ENCODE assay signal across 8 mouse cellular contexts in genomic region chr5:124438229-124438628, GRCm38 (mm10). TPM values are rescaled to one million over a fixed set of nuclear protein-coding genes. Genes with fewer than 3 reads are reported as not detected.
DNase-seq lines count a peak whose midpoint lies in the region; ATAC-seq and TF ChIP-seq lines count a peak whose summit lies in the region.

No protein-coding gene starts in this region.

- DNase-seq in midbrain, embryonic 10.5 days (ENCODE audit: low spot score), result no peak
- DNase-seq in liver, embryonic 14.5 days (ENCODE audit: low read depth in 3 of 3, low spot score in 3 of 3), result peak in 2 of 3 experiments; percentile 31
- DNase-seq in thymus, adult 2 months, result peak; percentile 57
- DNase-seq in c-Kit-positive CD71-positive TER-119-positive erythroid progenitor cells, embryonic 14.5 days (ENCODE audit: low spot score), result no peak
- DNase-seq in cerebellum, postnatal 25 days, result no peak
- no peak for DNase-seq in layer of hippocampus, adult 11-12 months (ENCODE audit: low spot score)

- TF ChIP-seq CTCF in liver, embryonic 14.5 days (IDR thresholded peaks at IDR 0.05; ENCODE audit: low read depth), result peak; percentile 65
- TF ChIP-seq CTCF in thymus, adult 2 months (IDR thresholded peaks at IDR 0.05; ENCODE audit: borderline replicate concordance, control insufficient read depth, extremely low read depth, insufficient read depth, low read length, poor library complexity), result no peak

- no peak for TF ChIP-seq EP300 in liver, embryonic 14.5 days (IDR thresholded peaks at IDR 0.05; ENCODE audit: low read depth)

- H3K4me3 ChIP-seq in midbrain, embryonic 10.5 days, result peak overlapping the region; percentile 87; the same call in 1 of the 2 replicates
- no peak overlapping the region for H3K4me3 ChIP-seq in midbrain, embryonic 13.5 days (replicated peaks)
- H3K4me3 ChIP-seq in liver, embryonic 14.5 days (ENCODE audit: insufficient read depth in 1 of 2, low read depth in 2 of 2, low read length in 2 of 2), result no peak overlapping the region; a peak in 1 of 4 replicates
- no peak overlapping the region for H3K4me3 ChIP-seq in thymus, adult 2 months (ENCODE audit: control insufficient read depth, insufficient read depth, low read length)

- no peak for ATAC-seq in midbrain, embryonic 13.5 days
- ATAC-seq in granulocyte monocyte progenitor cell, adult 5-6 weeks (replicated peaks; ENCODE audit: poor library complexity, severe bottlenecking), result peak; percentile 15
- ATAC-seq in liver, embryonic 14.5 days (ENCODE audit: insufficient read depth), result no peak

- no peak overlapping the region for H3K9ac ChIP-seq in midbrain, embryonic 13.5 days (replicated peaks)
- H3K9ac ChIP-seq in liver, embryonic 14.5 days (replicated peaks), result no peak overlapping the region; the same call in 1 of the 2 replicates

- peaks cover 24% of the 10 kb centered on the region for H3K4me1 ChIP-seq in midbrain, embryonic 10.5 days
- peaks cover 15% of the 10 kb centered on the region for H3K4me1 ChIP-seq in midbrain, embryonic 13.5 days (replicated peaks)
- peaks cover 20 to 24% of the 10 kb centered on the region in 2 experiments for H3K4me1 ChIP-seq in liver, embryonic 14.5 days (replicated peaks; ENCODE audit: control insufficient read depth in 2 of 2, insufficient read depth in 2 of 2, low read length in 1 of 2)
- H3K4me1 ChIP-seq in thymus, adult 2 months (replicated peaks; ENCODE audit: control insufficient read depth, insufficient read depth, low read length), result peaks cover 10% of the 10 kb centered on the region

- H3K36me3 ChIP-seq in midbrain, embryonic 10.5 days, result peaks cover 8% of the 10 kb centered on the region; the same call in 1 of the 2 replicates
- no peaks in the 10 kb centered on the region for H3K36me3 ChIP-seq in midbrain, embryonic 13.5 days
- H3K36me3 ChIP-seq in liver, embryonic 14.5 days (replicated peaks; ENCODE audit: control insufficient read depth, insufficient read depth, low read depth), result peaks cover 2% of the 10 kb centered on the region
- no peaks in the 10 kb centered on the region for H3K36me3 ChIP-seq in thymus, adult 2 months (ENCODE audit: control insufficient read depth, insufficient read depth, low read length)

- no peak for TF ChIP-seq POLR2A in thymus, adult 2 months (IDR thresholded peaks at IDR 0.05; ENCODE audit: control insufficient read depth, extremely low read depth, insufficient read depth, low read length, poor library complexity)

- H3K9me3 ChIP-seq in midbrain, embryonic 10.5 days (replicated peaks), result no peaks in the 10 kb centered on the region
- H3K9me3 ChIP-seq in midbrain, embryonic 13.5 days, result no peaks in the 10 kb centered on the region
- no peaks in the 10 kb centered on the region for H3K9me3 ChIP-seq in liver, embryonic 14.5 days (ENCODE audit: control insufficient read depth, low read length)

- no peaks in the 10 kb centered on the region for H3K27me3 ChIP-seq in midbrain, embryonic 10.5 days (ENCODE audit: low read depth, poor library complexity, severe bottlenecking)
- no peaks in the 10 kb centered on the region for H3K27me3 ChIP-seq in midbrain, embryonic 13.5 days
- no peaks in the 10 kb centered on the region for H3K27me3 ChIP-seq in liver, embryonic 14.5 days (ENCODE audit: control insufficient read depth, insufficient read depth, low read length)
- H3K27me3 ChIP-seq in thymus, adult 2 months (ENCODE audit: control insufficient read depth, insufficient read depth, low read length), result no peaks in the 10 kb centered on the region

- WGBS in midbrain, embryonic 10.5 days, result 90% methylated on average over 5 of the region's 5 CpGs
- WGBS in midbrain, embryonic 13.5 days, result 93% methylated on average over 5 of the region's 5 CpGs
- WGBS in liver, embryonic 14.5 days (ENCODE audit: insufficient replicate concordance), result 67% methylated on average over 5 of the region's 5 CpGs
- 48% methylated on average over 5 of the region's 5 CpGs for WGBS in thymus, adult 2 months

- no peak overlapping the region for H3K4me2 ChIP-seq in midbrain, embryonic 13.5 days (replicated peaks)
- H3K4me2 ChIP-seq in liver, embryonic 14.5 days (ENCODE audit: low read depth), result peak overlapping the region; percentile 74

- no peak overlapping the region for H3K27ac ChIP-seq in midbrain, embryonic 10.5 days (replicated peaks)
- no peak overlapping the region for H3K27ac ChIP-seq in midbrain, embryonic 13.5 days
- H3K27ac ChIP-seq in liver, embryonic 14.5 days, result peak overlapping the region; percentile 7; the same call in 1 of the 2 replicates
- peak overlapping the region; percentile 35 for H3K27ac ChIP-seq in thymus, adult 2 months (ENCODE audit: control insufficient read depth, insufficient read depth, low read length)

RNA-seq across cellular contexts. Expression of gene Kmt5a, which starts 1.5 kb away (rescaled TPM):
- 36.3 and 37.5 TPM in 2 replicates for polyA plus RNA-seq in midbrain, embryonic 10.5 days (2016; fragmentation: Nextera tagmentation; extraction: Ambion mirVana)
- polyA plus RNA-seq in midbrain, embryonic 13.5 days (2015; fragmentation: Nextera tagmentation; extraction: Ambion mirVana), result 20.4 and 23.6 TPM in 2 replicates
- 210 and 216 TPM in 2 replicates for total RNA-seq in granulocyte monocyte progenitor cell, adult 5-6 weeks (2014; fragmentation: Nextera tagmentation)
- 112 and 163 TPM in 2 replicates for total RNA-seq in granulocyte monocyte progenitor cell, adult 5-6 weeks (2017)
- 47.6 and 58.6 TPM in 2 replicates for polyA plus RNA-seq in liver, embryonic 14.5 days (2012; rRNA removed)
- polyA plus RNA-seq in liver, embryonic 14.5 days (2014; fragmentation: Nextera tagmentation; extraction: Ambion mirVana), result 51.8 and 68.8 TPM in 2 replicates
- polyA plus RNA-seq in thymus, adult 2 months (2012; rRNA removed), result 76.5 and 92.5 TPM in 2 replicates

RNA-seq across cellular contexts. Expression of gene Sbno1, which starts 12.4 kb away (rescaled TPM):
- 90.3 and 94.8 TPM in 2 replicates for polyA plus RNA-seq in midbrain, embryonic 10.5 days (2016; fragmentation: Nextera tagmentation; extraction: Ambion mirVana)
- polyA plus RNA-seq in midbrain, embryonic 13.5 days (2015; fragmentation: Nextera tagmentation; extraction: Ambion mirVana), result 116 and 118 TPM in 2 replicates
- 130 and 135 TPM in 2 replicates for total RNA-seq in granulocyte monocyte progenitor cell, adult 5-6 weeks (2014; fragmentation: Nextera tagmentation)
- total RNA-seq in granulocyte monocyte progenitor cell, adult 5-6 weeks (2017), result 167 and 174 TPM in 2 replicates
- polyA plus RNA-seq in liver, embryonic 14.5 days (2012; rRNA removed), result 9.0 and 12.6 TPM in 2 replicates
- polyA plus RNA-seq in liver, embryonic 14.5 days (2014; fragmentation: Nextera tagmentation; extraction: Ambion mirVana), result 34.2 and 35.1 TPM in 2 replicates
- 36.3 and 40.8 TPM in 2 replicates for polyA plus RNA-seq in thymus, adult 2 months (2012; rRNA removed)

RNA-seq across cellular contexts. Expression of gene Rilpl2, which starts 39.9 kb away (rescaled TPM):
- polyA plus RNA-seq in midbrain, embryonic 10.5 days (2016; fragmentation: Nextera tagmentation; extraction: Ambion mirVana), result 22.4 and 24.9 TPM in 2 replicates
- 18.2 and 19.4 TPM in 2 replicates for polyA plus RNA-seq in midbrain, embryonic 13.5 days (2015; fragmentation: Nextera tagmentation; extraction: Ambion mirVana)
- total RNA-seq in granulocyte monocyte progenitor cell, adult 5-6 weeks (2014; fragmentation: Nextera tagmentation), result 51.9 and 68.3 TPM in 2 replicates
- 40.5 and 61.8 TPM in 2 replicates for total RNA-seq in granulocyte monocyte progenitor cell, adult 5-6 weeks (2017)
- polyA plus RNA-seq in liver, embryonic 14.5 days (2012; rRNA removed), result 5.9 and 8.1 TPM in 2 replicates
- polyA plus RNA-seq in liver, embryonic 14.5 days (2014; fragmentation: Nextera tagmentation; extraction: Ambion mirVana), result 7.8 and 9.6 TPM in 2 replicates
- 38.5 and 38.6 TPM in 2 replicates for polyA plus RNA-seq in thymus, adult 2 months (2012; rRNA removed)

RNA-seq across cellular contexts. Expression of gene Snrnp35, which starts 44.7 kb away (rescaled TPM):
- 35.1 and 35.5 TPM in 2 replicates for polyA plus RNA-seq in midbrain, embryonic 10.5 days (2016; fragmentation: Nextera tagmentation; extraction: Ambion mirVana)
- 26.1 and 26.3 TPM in 2 replicates for polyA plus RNA-seq in midbrain, embryonic 13.5 days (2015; fragmentation: Nextera tagmentation; extraction: Ambion mirVana)
- total RNA-seq in granulocyte monocyte progenitor cell, adult 5-6 weeks (2014; fragmentation: Nextera tagmentation), result 9.1 and 12.3 TPM in 2 replicates
- 11.8 and 11.9 TPM in 2 replicates for total RNA-seq in granulocyte monocyte progenitor cell, adult 5-6 weeks (2017)
- polyA plus RNA-seq in liver, embryonic 14.5 days (2012; rRNA removed), result 3.0 and 7.4 TPM in 2 replicates
- polyA plus RNA-seq in liver, embryonic 14.5 days (2014; fragmentation: Nextera tagmentation; extraction: Ambion mirVana), result 4.5 and 5.8 TPM in 2 replicates
- 4.6 and 5.0 TPM in 2 replicates for polyA plus RNA-seq in thymus, adult 2 months (2012; rRNA removed)

Comparison
In these comparisons a context has a peak if more than half of its experiments do, and no peak if none do; other contexts are left out.
1. DNase-seq: peak in liver, embryonic 14.5 days (2 of 3) and thymus, adult 2 months (single experiment); none in midbrain, embryonic 10.5 days (single experiment), c-Kit-positive CD71-positive TER-119-positive erythroid progenitor cells, embryonic 14.5 days (single experiment), cerebellum, postnatal 25 days (0 of 2) and layer of hippocampus, adult 11-12 months (single experiment).
2. H3K27ac ChIP-seq: peak in liver, embryonic 14.5 days (single experiment) and thymus, adult 2 months (single experiment); none in midbrain, embryonic 10.5 days (single experiment) and midbrain, embryonic 13.5 days (single experiment).